Mouse (Mus musculus): ENCODE measurements around the gene Tradd.
A peak's percentile ranks its signal among the peaks of the same experiment; 100 is the strongest.
"Not testable (repeated sequence)": the region's sequence is repeated elsewhere in the genome, so short reads cannot be mapped to it uniquely, and the experiment has no call there.

Gene Tradd

DNA sequence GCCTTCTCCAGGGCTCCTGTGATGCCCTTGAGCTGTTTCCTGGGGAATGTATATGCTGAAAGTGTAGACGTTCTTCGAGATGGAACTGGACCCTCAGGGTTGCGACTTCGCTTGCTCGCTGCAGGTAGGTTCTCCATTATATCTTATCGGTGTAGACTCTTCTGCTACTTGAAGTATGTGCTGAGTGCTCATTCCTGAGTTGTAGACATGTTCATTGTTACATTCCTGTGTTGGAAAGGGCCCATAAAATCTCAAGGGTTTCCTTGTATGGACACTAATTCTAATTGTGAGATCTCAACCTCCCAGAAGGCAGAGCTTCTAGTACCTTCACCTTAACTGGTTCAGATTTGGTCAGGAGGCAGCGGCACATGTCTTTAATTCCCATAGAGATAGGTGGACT, 23.4 kb downstream of the Tradd start:
- no peak for DNase-seq (ENCODE audit: low spot score)

DNA sequence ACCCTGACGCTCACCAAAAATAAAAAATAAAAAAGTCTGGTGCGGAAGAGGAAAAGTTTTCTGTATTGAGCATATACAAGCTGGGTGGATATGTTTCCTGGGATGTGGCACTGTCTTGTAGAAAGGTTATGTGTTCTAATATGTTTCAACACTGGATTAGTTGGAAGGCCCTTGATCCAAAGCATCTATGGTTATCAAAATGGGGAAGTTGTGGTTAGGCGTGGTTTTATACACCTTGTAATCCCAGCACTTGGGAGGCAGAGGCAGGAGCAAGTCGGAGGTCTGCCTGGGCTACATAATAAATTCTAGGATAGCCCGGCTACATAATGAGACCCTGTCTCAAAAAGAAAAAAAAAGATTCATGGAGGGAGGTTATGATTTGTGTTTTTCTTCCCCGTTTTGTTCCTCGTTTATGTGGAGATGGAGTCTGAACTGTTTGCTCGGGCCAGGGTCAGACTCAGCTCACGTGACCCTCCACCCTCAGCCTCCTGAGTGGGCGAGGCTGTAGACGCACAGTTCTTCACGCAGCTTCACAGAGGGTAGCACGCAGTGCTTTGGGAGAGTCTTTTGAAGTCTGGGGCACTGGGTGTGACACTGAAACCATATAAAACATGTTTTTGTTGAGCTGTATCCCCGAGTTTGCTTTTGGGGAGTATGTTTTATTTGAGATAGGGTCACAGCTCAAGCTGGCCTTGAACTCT, 26.8 kb downstream of the Tradd start:
- DNase-seq (ENCODE audit: low spot score): no peak

DNA sequence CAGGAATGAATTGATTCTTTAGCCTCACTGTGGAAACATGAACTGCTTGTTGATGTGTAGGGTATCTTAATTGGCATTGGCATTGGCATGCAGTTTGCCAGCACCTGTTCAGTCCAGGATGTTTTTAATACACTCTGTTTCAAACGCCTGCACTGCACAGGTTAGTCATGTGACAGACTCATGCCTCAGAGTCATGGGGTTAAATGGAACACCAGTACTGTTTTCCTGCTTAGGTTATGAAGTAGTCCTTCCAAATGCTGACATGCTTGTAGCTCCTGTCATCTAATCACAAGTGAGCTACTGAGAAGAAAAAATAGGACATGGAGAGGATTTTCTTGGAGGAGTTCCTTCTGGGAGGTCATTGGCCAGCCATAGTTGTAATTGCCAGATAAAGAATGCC, 29.2 kb downstream of the Tradd start:
- DNase-seq (ENCODE audit: low spot score): no peak

DNA sequence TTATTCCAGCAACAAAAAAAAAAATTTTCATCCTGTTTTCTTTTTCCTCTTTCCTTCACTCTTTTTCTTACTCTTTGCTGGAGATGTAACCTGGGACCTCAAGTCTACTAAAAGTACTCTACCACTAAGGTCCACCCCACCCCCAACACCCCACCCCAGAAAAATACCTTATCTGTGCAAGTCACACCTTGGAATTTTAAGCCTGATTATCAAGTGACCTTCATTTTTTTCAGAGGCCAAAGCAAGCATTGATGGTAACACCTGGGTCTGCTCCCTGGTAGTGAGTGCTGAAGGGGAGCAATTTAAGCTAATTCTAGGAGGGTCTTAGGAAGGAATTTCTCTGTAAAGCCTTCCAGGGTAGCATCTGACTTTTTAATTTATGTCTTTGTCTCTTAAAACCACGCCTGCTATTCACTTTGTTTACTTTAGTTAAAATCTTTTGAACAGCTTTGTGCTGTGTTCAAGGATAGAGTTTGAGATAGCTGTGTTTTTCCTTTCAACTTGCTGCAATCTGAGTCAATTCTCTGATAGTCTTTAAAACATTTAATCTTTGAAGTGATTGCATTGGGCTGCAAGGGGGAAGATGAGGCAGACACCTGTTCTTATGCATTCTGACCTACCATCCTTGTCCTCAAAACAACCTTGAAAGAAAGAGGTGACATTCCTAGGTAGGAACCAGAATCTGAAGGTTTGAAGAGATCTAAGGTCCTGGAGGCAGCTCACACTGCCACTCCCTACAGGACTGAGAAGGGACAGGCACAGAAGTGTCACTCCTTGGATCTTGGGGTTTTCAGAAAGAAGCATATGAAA, 31.1 kb downstream of the Tradd start:
- DNase-seq (ENCODE audit: low spot score): no peak

DNA sequence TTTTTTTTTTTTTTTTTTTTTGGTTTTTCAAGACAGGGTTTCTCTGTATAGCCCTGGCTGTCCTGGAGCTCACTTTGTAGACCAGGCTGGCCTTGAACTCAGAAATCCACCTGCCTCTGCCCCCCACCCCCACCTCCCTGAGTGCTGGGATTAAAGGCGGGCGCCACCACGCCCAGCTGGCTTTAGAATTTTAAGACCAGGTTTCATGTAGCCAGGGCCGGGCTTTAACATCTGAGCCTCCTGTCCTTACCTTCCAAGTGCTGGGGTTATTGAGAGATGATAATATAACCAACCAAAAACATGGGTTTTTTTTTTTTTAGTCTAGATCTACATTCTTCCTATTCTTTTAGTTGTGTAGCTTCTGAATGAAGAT, 32.1 kb downstream of the Tradd start:
- DNase-seq (ENCODE audit: low spot score): not testable (repeated sequence)

DNA sequence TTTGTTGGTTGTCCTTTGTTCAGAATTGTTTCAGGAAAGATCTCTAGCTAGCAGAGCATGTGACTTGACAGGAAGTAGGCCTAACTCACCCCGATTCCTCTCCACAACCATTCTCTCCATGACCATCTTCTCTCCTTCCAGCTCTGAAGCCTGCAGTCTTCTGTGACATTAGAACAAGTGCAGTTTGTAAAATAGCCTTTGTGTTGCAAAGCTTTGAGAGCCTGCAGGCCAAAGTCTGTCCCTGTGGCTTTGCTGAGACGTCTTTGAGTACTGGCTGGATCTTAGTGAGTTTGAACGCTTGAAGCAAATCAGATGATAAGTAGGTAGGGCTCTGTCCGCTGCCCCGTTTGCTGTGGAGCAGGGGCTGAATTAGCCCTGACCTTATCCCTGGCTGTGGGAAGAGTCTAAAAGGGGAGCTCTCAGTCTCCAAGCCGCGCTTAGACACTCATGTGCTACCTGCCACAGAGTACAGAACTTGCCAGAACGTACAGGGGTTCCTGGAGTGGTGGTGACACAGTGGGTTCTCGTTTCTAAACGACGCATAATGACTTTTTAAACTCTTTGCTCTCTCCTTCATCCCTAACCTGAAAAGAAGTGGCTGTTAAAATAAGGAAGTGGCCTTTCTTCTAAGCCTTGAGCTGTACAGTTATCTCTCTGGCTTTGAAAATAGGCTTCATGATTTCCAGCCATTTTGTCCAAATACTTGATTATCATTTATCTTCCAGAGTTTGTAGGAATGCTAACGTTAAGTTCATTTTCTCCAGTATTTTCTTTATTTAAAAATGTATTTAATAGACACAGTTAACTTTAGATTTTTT, 32.7 kb downstream of the Tradd start:
- no peak for DNase-seq (ENCODE audit: low spot score)

DNA sequence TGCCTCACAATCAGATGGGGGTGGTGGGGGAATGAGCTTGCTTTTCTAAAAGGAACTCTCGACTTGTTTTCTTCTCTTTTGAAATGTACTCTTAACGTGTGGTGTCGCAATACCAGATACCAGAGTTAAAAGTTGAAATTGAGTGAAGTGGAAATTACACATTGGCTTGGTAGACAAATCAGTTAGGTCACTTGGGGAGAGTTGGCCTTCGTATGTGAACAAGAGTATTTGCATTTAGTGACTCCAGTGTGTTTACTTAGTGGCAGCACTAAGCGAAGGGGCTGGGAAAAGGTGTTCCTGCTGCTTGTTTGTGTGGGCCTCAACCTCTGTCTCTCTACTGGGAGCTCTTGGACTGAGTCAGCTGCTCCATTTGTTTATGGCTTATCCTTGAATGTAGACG, 38.5 kb downstream of the Tradd start:
- DNase-seq (ENCODE audit: low spot score): no peak

DNA sequence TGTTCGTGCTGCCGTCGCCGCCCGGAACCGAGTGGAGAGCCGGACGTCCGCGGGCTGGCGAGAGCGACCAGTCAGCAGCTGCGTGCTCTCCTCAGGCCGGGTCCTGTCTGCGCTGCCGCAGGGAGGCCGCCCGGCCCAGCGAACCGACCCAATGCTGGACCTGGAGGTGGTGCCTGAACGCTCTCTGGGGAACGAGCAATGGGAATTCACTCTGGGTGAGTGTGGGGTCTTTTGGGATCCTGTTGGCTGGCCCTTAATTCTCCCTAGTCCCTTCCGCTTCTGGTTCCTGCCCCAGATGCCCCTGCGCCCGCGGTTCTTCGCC, 39.2 kb downstream of the Tradd start:
- DNase-seq (ENCODE audit: low spot score): no peak

DNA sequence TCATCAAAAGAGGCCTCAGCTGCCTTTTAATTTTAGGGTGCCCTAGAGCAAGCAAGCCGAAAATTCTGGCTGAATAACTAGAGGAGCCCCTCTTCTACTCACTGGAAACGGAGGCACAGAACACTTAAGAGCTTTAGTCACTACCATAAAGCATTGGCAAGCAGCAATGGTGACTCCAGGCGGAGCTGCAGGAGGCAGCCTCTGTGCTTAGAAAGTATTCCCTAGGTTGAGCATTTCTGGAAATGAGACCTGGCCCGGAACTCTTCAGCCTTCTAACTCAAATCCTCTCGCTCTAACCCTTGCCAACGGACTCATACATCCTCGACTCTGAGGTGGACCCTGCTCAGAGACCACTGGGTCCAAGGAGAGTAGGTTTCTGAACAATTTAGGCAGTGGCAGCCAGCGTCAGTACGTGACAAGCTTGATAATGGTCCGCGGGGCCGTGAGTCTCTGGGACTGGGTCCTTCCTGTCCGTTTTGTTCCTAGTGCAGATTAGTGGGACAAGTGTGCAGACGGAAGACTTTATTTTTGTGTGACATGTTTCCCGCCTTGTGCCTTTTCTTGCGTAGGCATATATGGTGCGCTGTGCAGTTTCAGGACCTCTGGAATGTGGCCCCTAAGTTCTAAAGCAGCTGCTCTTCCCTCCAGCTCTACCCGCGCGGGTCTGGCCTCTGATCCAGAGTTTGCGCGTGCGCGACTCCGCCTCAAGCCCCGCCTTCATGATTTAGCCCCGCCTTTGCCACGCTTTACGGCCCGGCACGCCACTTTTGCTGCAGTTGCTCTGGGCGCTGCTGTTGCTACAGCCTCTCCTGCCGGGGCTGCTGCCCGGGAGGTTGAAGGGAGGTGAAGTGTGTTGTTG, 39.8 kb downstream of the Tradd start, which contains the start of gene D230025D16Rik:
Gene D230025D16Rik, plus strand, starts transcription at position 733 of the 859 bp plus-strand sequence.
- peak; percentile 98 for DNase-seq (ENCODE audit: low spot score)

DNA sequence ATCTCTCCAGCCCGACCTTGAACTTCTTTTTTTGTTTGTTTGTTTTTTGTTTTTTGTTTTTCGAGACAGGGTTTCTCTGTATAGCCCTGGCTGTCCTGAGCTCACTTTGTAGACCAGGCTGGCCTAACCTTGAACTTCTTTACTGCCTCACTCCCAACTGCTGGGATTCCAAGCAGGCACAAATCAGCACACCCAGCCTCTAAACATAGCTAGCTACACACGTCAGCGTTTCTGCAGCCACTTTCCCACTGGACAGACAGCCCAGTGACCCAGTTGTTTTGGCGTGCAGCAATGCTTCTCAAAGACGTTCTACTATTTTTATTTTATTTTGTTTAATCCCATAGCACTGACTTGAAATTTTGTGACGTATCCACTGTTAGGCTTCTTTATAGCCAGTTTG, 40.6 kb downstream of the Tradd start:
- DNase-seq (ENCODE audit: low spot score): no peak

DNA sequence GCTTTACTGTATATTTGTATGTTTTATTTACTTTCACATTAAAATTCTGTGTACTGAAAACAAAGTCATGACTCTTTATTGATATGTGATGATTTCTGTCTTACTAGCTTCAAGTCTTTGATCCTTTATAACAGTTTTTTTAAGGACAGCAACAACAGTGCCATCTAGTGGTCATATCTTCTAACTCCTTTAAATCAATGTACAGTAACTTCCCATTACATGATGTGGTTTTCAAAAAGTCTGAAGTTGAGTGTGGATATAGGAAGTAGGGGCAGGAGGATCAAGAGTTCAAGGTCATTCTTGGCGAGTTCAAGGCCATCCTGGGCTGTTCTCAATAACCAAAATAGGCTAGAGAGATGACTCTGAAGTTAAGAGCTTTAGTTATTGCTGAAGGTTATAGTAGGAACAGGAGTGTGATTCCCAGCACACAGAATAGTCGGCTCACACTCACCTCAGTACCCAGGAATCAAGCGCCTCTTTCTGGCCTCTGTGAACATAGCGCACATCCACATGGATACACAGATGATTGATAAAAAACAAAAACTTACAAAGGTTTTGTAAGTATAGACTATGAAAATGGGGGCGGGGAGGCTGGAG, 46.4 kb downstream of the Tradd start:
- peak; percentile 77 for DNase-seq (ENCODE audit: low spot score)

DNA sequence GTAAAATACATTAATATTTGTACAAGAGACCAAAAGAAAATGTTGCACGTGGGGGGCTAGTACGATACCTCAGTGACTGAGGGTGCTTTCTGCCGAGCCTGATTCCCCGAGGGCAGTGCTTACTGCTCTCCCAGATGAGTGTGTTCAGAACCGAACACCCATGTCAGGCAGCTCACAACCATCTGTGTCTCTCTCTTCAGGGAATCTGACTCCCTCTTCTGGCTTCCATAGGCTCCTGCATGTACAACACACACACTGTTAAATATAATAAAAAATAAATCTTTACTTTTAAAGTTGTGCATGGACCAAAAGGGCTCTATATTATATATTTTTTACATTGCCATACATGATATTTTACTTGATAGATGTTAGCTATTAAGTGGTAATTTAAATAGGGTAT, 50.3 kb downstream of the Tradd start:
- DNase-seq (ENCODE audit: low spot score): no peak

DNA sequence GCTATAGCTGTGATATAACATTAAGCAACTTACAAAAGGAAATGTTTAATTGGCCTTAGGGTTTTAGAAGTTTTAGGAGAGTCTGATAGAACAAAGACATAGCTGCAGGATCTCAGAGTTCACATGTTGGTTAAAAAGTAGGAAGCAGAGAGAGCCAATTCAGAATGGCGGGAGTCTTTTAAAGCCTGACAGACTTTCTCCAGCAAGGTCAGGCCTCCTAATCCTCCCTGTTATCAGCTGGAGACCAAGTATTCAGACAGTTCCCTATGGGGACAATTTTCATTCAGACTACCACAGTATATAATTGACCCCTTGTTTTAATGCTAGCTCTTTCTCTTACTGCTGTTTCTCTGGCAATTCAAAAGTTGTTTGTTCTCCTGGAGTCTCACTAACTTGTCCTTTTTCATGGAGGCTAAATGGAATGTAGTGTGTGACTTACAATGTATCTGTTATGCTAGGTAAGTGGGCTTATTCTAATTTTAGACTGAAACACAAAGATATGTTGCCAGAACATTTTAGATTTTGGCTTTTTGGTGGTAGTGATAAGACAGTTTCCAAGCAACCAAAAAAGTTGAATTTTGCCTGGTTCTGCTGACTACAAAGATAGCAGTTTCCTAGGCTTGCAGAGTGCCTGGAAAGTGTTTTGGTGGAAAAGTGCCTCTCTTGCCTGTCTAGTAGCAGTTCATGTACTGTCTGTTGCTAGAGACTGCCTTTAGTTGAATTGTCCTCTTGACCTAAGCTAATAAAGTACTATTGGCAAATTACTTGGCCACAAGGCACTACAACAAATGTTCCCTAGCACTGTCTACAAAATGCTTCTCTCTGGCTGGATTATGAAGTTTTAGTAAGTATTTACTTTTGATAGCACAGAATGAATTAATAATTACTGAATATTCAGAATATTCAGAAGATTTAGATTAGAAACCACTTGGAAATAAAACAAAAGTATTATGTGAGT, 55.0 kb downstream of the Tradd start:
- no peak for DNase-seq (ENCODE audit: low spot score)

Data from embryo, embryonic 10 days (tissue).